Mouse (Mus musculus): ENCODE measurements around the gene Stab2. TPM values are rescaled to one million over a fixed set of nuclear protein-coding genes. Genes with fewer than 3 reads are reported as not detected.

Stab2 gene
- polyA plus RNA-seq, 1 experiment from 2014 or later: 0.29 TPM

DNA sequence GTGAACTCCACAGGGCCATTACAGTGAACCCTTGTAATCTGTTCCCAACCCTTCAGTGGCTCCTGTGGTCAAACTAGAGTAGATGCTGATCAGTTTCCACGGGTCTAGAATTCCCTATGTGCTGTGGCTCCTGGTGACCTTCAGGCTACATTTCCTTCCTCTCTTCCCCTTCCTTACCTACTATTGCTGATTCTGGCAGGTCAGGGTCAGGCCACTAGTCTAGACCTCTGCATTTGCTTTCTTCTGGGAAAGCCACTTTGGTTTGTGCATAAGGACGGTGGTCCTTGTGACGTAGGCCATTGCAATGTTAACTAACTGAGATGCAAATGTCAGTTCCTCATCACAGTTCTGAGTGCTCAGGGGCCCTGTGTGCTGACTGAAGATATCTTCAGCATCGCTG, 147.4 kb downstream of the Stab2 start:
- Histone ChIP-seq H3K36me3 (replicated peaks; ENCODE audit: control insufficient read depth, insufficient read depth, low read depth, low read length) (no peaks in the 10 kb centered on the region), H3K4me1 (ENCODE audit: control insufficient read depth, insufficient read depth, low read length) (no peaks in the 10 kb centered on the region), H3K4me2 (ENCODE audit: low read depth, low read length) (no peak overlapping the region), H3K9me3 (replicated peaks; ENCODE audit: control insufficient read depth, low read length) (no peaks in the 10 kb centered on the region), H3K27me3 (ENCODE audit: control insufficient read depth, insufficient read depth, low read length) (no peaks in the 10 kb centered on the region), H3K4me3 (ENCODE audit: low read depth, low read length) (no peak overlapping the region), H3K9ac (replicated peaks; ENCODE audit: low read length) (no peak overlapping the region), H3K27ac (replicated peaks; ENCODE audit: low read depth, low read length) (no peak overlapping the region)
- WGBS: 71% methylated on average over 4 of the region's 4 CpGs
- no peak for ATAC-seq (replicated peaks; ENCODE audit: insufficient number of reproducible peaks, low FRiP score, low TSS enrichment, low read depth)
- DNase-seq (ENCODE audit: low spot score): no peak

GRCm38 (mm10) chr10:86853433-86853832, 154.4 kb downstream of the Stab2 start:
- Histone ChIP-seq H3K4me2 (ENCODE audit: low read depth, low read length) (no peak overlapping the region), H3K9me3 (replicated peaks; ENCODE audit: control insufficient read depth, low read length) (no peaks in the 10 kb centered on the region), H3K4me3 (ENCODE audit: low read depth, low read length) (no peak overlapping the region), H3K4me1 (ENCODE audit: control insufficient read depth, insufficient read depth, low read length) (no peaks in the 10 kb centered on the region), H3K9ac (replicated peaks; ENCODE audit: low read length) (no peak overlapping the region), H3K36me3 (replicated peaks; ENCODE audit: control insufficient read depth, insufficient read depth, low read depth, low read length) (no peaks in the 10 kb centered on the region), H3K27me3 (ENCODE audit: control insufficient read depth, insufficient read depth, low read length) (no peaks in the 10 kb centered on the region), H3K27ac (replicated peaks; ENCODE audit: low read depth, low read length) (no peak overlapping the region)
- DNase-seq (ENCODE audit: low spot score): no peak
- no peak for ATAC-seq (replicated peaks; ENCODE audit: insufficient number of reproducible peaks, low FRiP score, low TSS enrichment, low read depth)
- 85% methylated on average over 3 of the region's 3 CpGs for WGBS

DNA sequence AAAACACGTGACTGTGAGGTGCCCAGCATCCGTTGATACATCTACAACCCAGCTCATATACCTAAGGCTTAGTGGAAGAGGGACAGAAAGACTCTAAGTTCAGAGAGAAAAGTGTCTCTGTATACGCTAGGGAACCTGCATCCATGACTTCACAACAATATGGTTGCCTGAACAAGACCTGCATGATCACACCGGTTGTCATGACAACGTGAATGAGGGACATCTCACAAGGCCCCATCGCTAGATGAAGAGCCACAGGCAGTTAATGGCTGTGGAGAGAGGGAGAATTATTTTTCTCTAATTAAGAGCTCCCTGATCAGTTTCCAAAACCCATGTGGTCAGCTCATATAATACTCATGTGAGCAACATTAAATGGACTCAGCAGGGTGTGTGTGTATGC, 155.7 kb downstream of the Stab2 start:
- Histone ChIP-seq H3K4me3 (ENCODE audit: low read depth, low read length) (no peak overlapping the region), H3K9me3 (replicated peaks; ENCODE audit: control insufficient read depth, low read length) (no peaks in the 10 kb centered on the region), H3K4me1 (ENCODE audit: control insufficient read depth, insufficient read depth, low read length) (no peaks in the 10 kb centered on the region), H3K27me3 (ENCODE audit: control insufficient read depth, insufficient read depth, low read length) (no peaks in the 10 kb centered on the region), H3K4me2 (ENCODE audit: low read depth, low read length) (no peak overlapping the region), H3K27ac (replicated peaks; ENCODE audit: low read depth, low read length) (no peak overlapping the region), H3K36me3 (replicated peaks; ENCODE audit: control insufficient read depth, insufficient read depth, low read depth, low read length) (no peaks in the 10 kb centered on the region), H3K9ac (replicated peaks; ENCODE audit: low read length) (no peak overlapping the region)
- WGBS: 84% methylated on average over 6 of the region's 6 CpGs
- DNase-seq (ENCODE audit: low spot score) (no peak), ATAC-seq (replicated peaks; ENCODE audit: insufficient number of reproducible peaks, low FRiP score, low TSS enrichment, low read depth) (no peak)

GRCm38 (mm10) chr10:86849508-86849907, 158.3 kb downstream of the Stab2 start:
- no peak overlapping the region for H3K27ac ChIP-seq (replicated peaks; ENCODE audit: low read depth, low read length)
- no peaks in the 10 kb centered on the region for H3K4me1 ChIP-seq (ENCODE audit: control insufficient read depth, insufficient read depth, low read length)
- no peak overlapping the region for H3K4me3 ChIP-seq (ENCODE audit: low read depth, low read length)
- no peaks in the 10 kb centered on the region for H3K27me3 ChIP-seq (ENCODE audit: control insufficient read depth, insufficient read depth, low read length)
- 85% methylated on average over 4 of the region's 4 CpGs for WGBS
- H3K9me3 ChIP-seq (replicated peaks; ENCODE audit: control insufficient read depth, low read length): no peaks in the 10 kb centered on the region
- no peak overlapping the region for H3K9ac ChIP-seq (replicated peaks; ENCODE audit: low read length)
- ATAC-seq (replicated peaks; ENCODE audit: insufficient number of reproducible peaks, low FRiP score, low TSS enrichment, low read depth) (no peak), DNase-seq (ENCODE audit: low spot score) (no peak)
- H3K4me2 ChIP-seq (ENCODE audit: low read depth, low read length): no peak overlapping the region
- H3K36me3 ChIP-seq (replicated peaks; ENCODE audit: control insufficient read depth, insufficient read depth, low read depth, low read length): no peaks in the 10 kb centered on the region

GRCm38 (mm10) chr10:86849087-86849486, 158.7 kb downstream of the Stab2 start:
- H3K4me3 ChIP-seq (ENCODE audit: low read depth, low read length): no peak overlapping the region
- WGBS: 86% methylated on average over 4 of the region's 4 CpGs
- no peaks in the 10 kb centered on the region for H3K36me3 ChIP-seq (replicated peaks; ENCODE audit: control insufficient read depth, insufficient read depth, low read depth, low read length)
- H3K4me2 ChIP-seq (ENCODE audit: low read depth, low read length): no peak overlapping the region
- no peak overlapping the region for H3K27ac ChIP-seq (replicated peaks; ENCODE audit: low read depth, low read length)
- H3K27me3 ChIP-seq (ENCODE audit: control insufficient read depth, insufficient read depth, low read length): no peaks in the 10 kb centered on the region
- H3K9ac ChIP-seq (replicated peaks; ENCODE audit: low read length): no peak overlapping the region
- DNase-seq (ENCODE audit: low spot score): no peak
- no peaks in the 10 kb centered on the region for H3K4me1 ChIP-seq (ENCODE audit: control insufficient read depth, insufficient read depth, low read length)
- no peaks in the 10 kb centered on the region for H3K9me3 ChIP-seq (replicated peaks; ENCODE audit: control insufficient read depth, low read length)
- ATAC-seq (replicated peaks; ENCODE audit: insufficient number of reproducible peaks, low FRiP score, low TSS enrichment, low read depth): no peak

DNA sequence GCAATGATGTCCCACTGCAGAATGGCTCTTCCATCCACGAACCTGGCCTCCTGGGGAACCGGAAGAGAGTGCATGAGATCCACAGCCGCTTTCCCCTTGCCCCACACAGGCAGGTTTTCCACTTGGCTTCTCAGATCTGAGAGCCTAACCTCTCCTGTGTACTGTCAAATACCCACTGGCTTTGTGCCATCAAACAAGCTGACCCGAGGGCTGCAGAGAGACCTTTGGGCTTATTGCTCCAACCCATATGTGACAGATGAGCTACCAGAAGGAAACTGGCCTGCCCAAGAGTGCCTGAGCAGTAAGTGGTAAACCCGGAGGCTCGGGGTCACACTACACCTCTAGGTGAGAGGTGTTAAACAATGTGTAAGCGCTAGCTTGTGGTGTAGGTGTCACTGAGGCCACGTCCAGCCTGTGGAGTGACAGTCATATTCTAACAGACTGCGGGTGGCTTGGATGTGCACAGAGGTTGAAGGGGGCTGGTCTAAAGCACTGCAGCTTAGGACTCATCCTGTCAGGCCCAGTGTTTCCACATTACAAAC, 160.8 kb downstream of the Stab2 start:
- Histone ChIP-seq H3K4me3 (ENCODE audit: low read depth, low read length) (no peak overlapping the region), H3K9me3 (replicated peaks; ENCODE audit: control insufficient read depth, low read length) (no peaks in the 10 kb centered on the region), H3K4me1 (ENCODE audit: control insufficient read depth, insufficient read depth, low read length) (no peaks in the 10 kb centered on the region), H3K27me3 (ENCODE audit: control insufficient read depth, insufficient read depth, low read length) (no peaks in the 10 kb centered on the region), H3K4me2 (ENCODE audit: low read depth, low read length) (no peak overlapping the region), H3K9ac (replicated peaks; ENCODE audit: low read length) (no peak overlapping the region), H3K27ac (replicated peaks; ENCODE audit: low read depth, low read length) (no peak overlapping the region), H3K36me3 (replicated peaks; ENCODE audit: control insufficient read depth, insufficient read depth, low read depth, low read length) (no peaks in the 10 kb centered on the region)
- DNase-seq (ENCODE audit: low spot score): no peak
- 76% methylated on average over 9 of the region's 9 CpGs for WGBS
- no peak for ATAC-seq (replicated peaks; ENCODE audit: insufficient number of reproducible peaks, low FRiP score, low TSS enrichment, low read depth)

DNA sequence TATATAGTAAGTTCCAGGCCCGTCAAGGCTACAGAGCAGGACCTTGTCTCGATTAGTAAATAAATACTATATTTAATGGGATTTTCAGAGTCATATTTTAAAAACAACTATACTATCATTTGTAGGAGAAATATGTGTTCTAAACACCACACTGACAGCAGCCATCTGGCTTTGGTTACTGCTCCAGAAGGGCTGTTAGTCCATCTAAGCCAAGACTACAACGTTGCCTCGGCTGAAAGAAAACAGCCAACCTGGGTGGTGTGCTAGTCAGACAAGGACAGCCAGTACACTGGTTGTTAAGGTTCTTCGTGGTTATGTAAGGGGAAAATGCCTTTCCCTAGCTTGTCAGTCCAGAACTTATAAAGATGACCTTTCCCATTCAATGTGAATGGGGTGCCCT, 165.2 kb downstream of the Stab2 start:
- no peak for ATAC-seq (replicated peaks; ENCODE audit: insufficient number of reproducible peaks, low FRiP score, low TSS enrichment, low read depth)
- H3K27me3 ChIP-seq (ENCODE audit: control insufficient read depth, insufficient read depth, low read length): no peaks in the 10 kb centered on the region

DNA sequence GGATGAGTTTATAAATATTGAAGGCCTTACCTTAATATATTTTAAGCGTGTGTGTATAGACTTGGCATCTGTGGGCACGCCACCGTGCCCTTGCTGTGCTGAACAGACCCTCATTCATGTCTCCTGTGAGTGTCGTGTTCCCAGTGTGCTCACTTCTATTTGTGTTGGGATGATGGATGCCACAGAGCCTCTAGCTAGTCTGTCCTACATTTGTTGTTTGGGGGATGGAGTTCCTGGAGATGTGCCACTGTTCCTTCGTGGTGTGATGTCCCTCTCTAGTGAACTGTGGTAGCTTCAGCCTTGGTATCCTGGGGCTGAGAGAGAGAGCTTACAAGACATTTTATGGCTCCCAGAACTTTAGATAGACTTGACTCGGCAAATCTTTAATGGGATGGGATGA, 169.0 kb downstream of the Stab2 start:
- DNase-seq (ENCODE audit: low spot score): no peak
- Histone ChIP-seq H3K27ac (replicated peaks; ENCODE audit: low read depth, low read length) (no peak overlapping the region), H3K9me3 (replicated peaks; ENCODE audit: control insufficient read depth, low read length) (no peaks in the 10 kb centered on the region), H3K4me2 (ENCODE audit: low read depth, low read length) (no peak overlapping the region), H3K27me3 (ENCODE audit: control insufficient read depth, insufficient read depth, low read length) (no peaks in the 10 kb centered on the region), H3K4me1 (ENCODE audit: control insufficient read depth, insufficient read depth, low read length) (no peaks in the 10 kb centered on the region), H3K36me3 (replicated peaks; ENCODE audit: control insufficient read depth, insufficient read depth, low read depth, low read length) (no peaks in the 10 kb centered on the region), H3K4me3 (ENCODE audit: low read depth, low read length) (no peak overlapping the region), H3K9ac (replicated peaks; ENCODE audit: low read length) (no peak overlapping the region)
- ATAC-seq (replicated peaks; ENCODE audit: insufficient number of reproducible peaks, low FRiP score, low TSS enrichment, low read depth): no peak
- 92% methylated on average over 6 of the region's 6 CpGs for WGBS

More for the DNA sequence above, 165.2 kb downstream of the Stab2 start:
- no peak overlapping the region for H3K9ac ChIP-seq (replicated peaks; ENCODE audit: low read length)
- 79% methylated on average over 5 of the region's 5 CpGs for WGBS
- no peak overlapping the region for H3K4me3 ChIP-seq (ENCODE audit: low read depth, low read length)
- no peak overlapping the region for H3K27ac ChIP-seq (replicated peaks; ENCODE audit: low read depth, low read length)
- H3K9me3 ChIP-seq (replicated peaks; ENCODE audit: control insufficient read depth, low read length): no peaks in the 10 kb centered on the region
- no peak for DNase-seq (ENCODE audit: low spot score)
- H3K4me2 ChIP-seq (ENCODE audit: low read depth, low read length): no peak overlapping the region
- H3K36me3 ChIP-seq (replicated peaks; ENCODE audit: control insufficient read depth, insufficient read depth, low read depth, low read length): no peaks in the 10 kb centered on the region
- H3K4me1 ChIP-seq (ENCODE audit: control insufficient read depth, insufficient read depth, low read length): no peaks in the 10 kb centered on the region

Data from embryonic facial prominence, embryonic 11.5 days (tissue).